Mouse (Mus musculus) limb, embryonic 14.5 days (tissue): ENCODE measurements at regions not wholly inside any gene's neighbourhood (a gene's known extent, or its start where the extent isn't known, plus 50 kb on each side); places are given as distances from the start of the nearest gene placed in this dataset.
A peak's percentile ranks its signal among the peaks of the same experiment; 100 is the strongest.

Experiments used
- ATAC-seq: fragments of 200-750 bp; cut with Nextera tagmentation; 2 replicates; pipeline ENCODE4 v1.8.0; 2017; ENCODE audit warnings: low read depth, moderate number of reproducible peaks, moderate TSS enrichment; ENCODE audit not compliant: low FRiP score
- DNase-seq: peaks from one replicate; pipeline ENCODE4 v3.0.0-alpha.2; 2015; ENCODE audit warnings: low spot score
- H3K27ac ChIP-seq: fragments of 300-500 bp; sonication (generic); replicated peaks from 2 replicates; pipeline ENCODE4 v1.5.1; 2014; ENCODE audit warnings: low read depth, mild to moderate bottlenecking, low read length, moderate library complexity, mixed read lengths
- H3K27me3 ChIP-seq: fragments of 300-500 bp; sonication (generic); 2 replicates; pipeline ENCODE4 v1.6.1; 2014; ENCODE audit warnings: low read length, mixed read lengths; ENCODE audit not compliant: control insufficient read depth, insufficient read depth
- H3K36me3 ChIP-seq: fragments of 300-500 bp; sonication (generic); 2 replicates; pipeline ENCODE4 v1.6.1; 2014; ENCODE audit warnings: mild to moderate bottlenecking, low read length, moderate library complexity, mixed read lengths; ENCODE audit not compliant: control insufficient read depth, insufficient read depth
- H3K4me1 ChIP-seq: fragments of 300-500 bp; sonication (generic); 2 replicates; pipeline ENCODE4 v1.6.1; 2014; ENCODE audit warnings: antibody characterized with exemption, low read length, mixed read lengths; ENCODE audit not compliant: control insufficient read depth, insufficient read depth
- H3K4me2 ChIP-seq: fragments of 300-500 bp; sonication (generic); replicated peaks from 2 replicates; pipeline ENCODE4 v1.6.1; 2014; ENCODE audit warnings: low read depth, mild to moderate bottlenecking, low read length, moderate library complexity; ENCODE audit not compliant: severe bottlenecking
- H3K4me3 ChIP-seq: fragments of 300-500 bp; sonication (generic); replicated peaks from 2 replicates; pipeline ENCODE4 v1.5.1; 2014; ENCODE audit warnings: low read length
- H3K9ac ChIP-seq: fragments of 300-500 bp; sonication (generic); 2 replicates; pipeline ENCODE4 v1.6.1; 2014; ENCODE audit warnings: mild to moderate bottlenecking, low read depth, low read length, moderate library complexity; ENCODE audit not compliant: severe bottlenecking
- H3K9me3 ChIP-seq: fragments of 300-500 bp; sonication (generic); 2 replicates; pipeline ENCODE4 v1.6.1; 2016; ENCODE audit warnings: low read length; ENCODE audit not compliant: control insufficient read depth
- POLR2A ChIP-seq: fragments of 200-500 bp; IDR thresholded peaks from 2 replicates; pipeline ENCODE4 v1.8.0; 2012; ENCODE audit warnings: inconsistent platforms, mild to moderate bottlenecking, moderate library complexity, borderline replicate concordance; ENCODE audit not compliant: insufficient read depth, insufficient read length; ENCODE audit errors: extremely low read depth
- WGBS: fragments of 180-500 bp; shearing (Covaris S2); extraction: QIAGEN DNeasy Blood & Tissue Kit; methylation state at CpG from one replicate; pipeline ENCODE4 v1.1.7; 2014; 5-methylcytosine and 5-hydroxymethylcytosine counted together

GRCm38 (mm10) chr19:15456943-15457735, 490.0 kb downstream of the Psat1 start:
- Histone ChIP-seq H3K27ac (no peak overlapping the region), H3K4me2 (no peak overlapping the region), H3K4me3 (no peak overlapping the region), H3K4me1 (no peaks in the 10 kb centered on the region), H3K9ac (no peak overlapping the region), H3K9me3 (no peaks in the 10 kb centered on the region), H3K27me3 (no peaks in the 10 kb centered on the region), H3K36me3 (no peaks in the 10 kb centered on the region)
- TF ChIP-seq POLR2A, result no peak
- DNase-seq (no peak), ATAC-seq (no peak)
- WGBS, result 37% methylated on average over 9 of the region's 9 CpGs

- Histone ChIP-seq H3K27ac (no peak overlapping the region), H3K4me2 (no peak overlapping the region), H3K27me3 (no peaks in the 10 kb centered on the region), H3K9me3 (no peaks in the 10 kb centered on the region), H3K4me3 (no peak overlapping the region), H3K4me1 (no peaks in the 10 kb centered on the region), H3K36me3 (no peaks in the 10 kb centered on the region), H3K9ac (no peak overlapping the region)
- DNase-seq, result no peak
- TF ChIP-seq POLR2A, result no peak
- 59% methylated on average over 5 of the region's 5 CpGs for WGBS
- no peak for ATAC-seq
Observed at GRCm38 (mm10) chr19:15448989-15449388, 498.1 kb downstream of the Psat1 start.

GRCm38 (mm10) chr19:15431798-15432197, 515.3 kb downstream of the Psat1 start:
- no peak for DNase-seq
- TF ChIP-seq POLR2A, result no peak
- H3K4me1 ChIP-seq, result no peaks in the 10 kb centered on the region

GRCm38 (mm10) chr19:15421311-15421710, 525.8 kb downstream of the Psat1 start:
- no peaks in the 10 kb centered on the region for H3K36me3 ChIP-seq
- no peak for TF ChIP-seq POLR2A
- DNase-seq (no peak), ATAC-seq (no peak)
- H3K9ac ChIP-seq, result no peak overlapping the region
- H3K9me3 ChIP-seq, result no peaks in the 10 kb centered on the region
- no peaks in the 10 kb centered on the region for H3K4me1 ChIP-seq
- H3K27ac ChIP-seq, result no peak overlapping the region
- no peak overlapping the region for H3K4me2 ChIP-seq
- no peaks in the 10 kb centered on the region for H3K27me3 ChIP-seq
- whole genome bisulfite sequencing, result 40% methylated on average over 3 of the region's 3 CpGs
- H3K4me3 ChIP-seq, result no peak overlapping the region

More at GRCm38 (mm10) chr19:15431798-15432197, 515.3 kb downstream of the Psat1 start:
- WGBS, result 72% methylated on average over 5 of the region's 5 CpGs
- Histone ChIP-seq H3K27ac (no peak overlapping the region), H3K4me2 (no peak overlapping the region), H3K36me3 (no peaks in the 10 kb centered on the region), H3K4me3 (no peak overlapping the region), H3K27me3 (no peaks in the 10 kb centered on the region), H3K9ac (no peak overlapping the region), H3K9me3 (no peaks in the 10 kb centered on the region)
- no peak for ATAC-seq

DNA sequence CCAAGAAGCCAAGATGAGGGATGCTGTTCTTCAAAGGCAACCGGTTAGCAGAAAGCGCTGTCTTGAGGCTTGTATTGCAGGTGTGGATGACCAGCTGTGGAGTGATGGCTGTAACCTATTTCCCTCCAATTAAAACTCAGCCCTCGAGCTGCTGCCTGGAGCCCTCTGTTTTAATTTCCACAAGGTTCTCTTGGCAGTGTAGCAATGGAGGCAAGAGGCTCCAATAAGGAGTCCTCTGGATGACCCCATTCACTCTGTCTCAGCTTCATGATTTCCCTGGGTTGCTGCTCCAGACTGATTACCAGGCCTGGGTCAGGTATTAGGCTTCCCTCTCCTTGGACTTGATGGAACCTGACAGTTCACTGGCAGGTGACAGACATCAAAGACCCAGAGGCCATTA, 548.5 kb downstream of the Psat1 start:
- TF ChIP-seq POLR2A, result no peak
- no peak overlapping the region for H3K27ac ChIP-seq
- ATAC-seq, result peak; percentile 34; the same call in 1 of the 2 replicates

More for the DNA sequence above, 548.5 kb downstream of the Psat1 start:
- no peaks in the 10 kb centered on the region for H3K9me3 ChIP-seq
- no peak overlapping the region for H3K4me2 ChIP-seq
- no peak for DNase-seq
- 41% methylated on average over 3 of the region's 3 CpGs for WGBS
- H3K4me3 ChIP-seq, result no peak overlapping the region
- 0 out of 2 replicates have a peak, but pooled peaks cover 6% of the 10 kb centered on the region for H3K4me1 ChIP-seq
- H3K36me3 ChIP-seq, result no peaks in the 10 kb centered on the region
- no peaks in the 10 kb centered on the region for H3K27me3 ChIP-seq
- no peak overlapping the region for H3K9ac ChIP-seq
